21 mouse cellular contexts compared by ENCODE assay signal in genomic region chr10:90376605-90377004, GRCm38 (mm10).
A peak's percentile ranks its signal among the peaks of the same experiment; 100 is the strongest.
DNase-seq lines count a peak whose midpoint lies in the region; ATAC-seq and TF ChIP-seq lines count a peak whose summit lies in the region.
"Had no signal": no experiment of that assay in that cellular context is flagged by ENCODE, and none has a peak within 500 bp of the region (broad histone marks: within the 10 kb centered on the region; RNA-seq: fewer than 3 reads in every experiment).

No protein-coding gene starts in this region.

- H3K4me3 ChIP-seq in embryonic facial prominence, embryonic 11.5 days (ENCODE audit: low read depth, low read length) = no peak overlapping the region
- H3K4me3 ChIP-seq in embryonic facial prominence, embryonic 10.5 days = no peak overlapping the region
- H3K4me3 ChIP-seq in MEL (ENCODE audit: control insufficient read depth in 1 of 2, insufficient read depth in 1 of 2, low read depth in 2 of 2, low read length in 2 of 2) = no peak overlapping the region
- no peak overlapping the region for H3K4me3 ChIP-seq in embryonic facial prominence, embryonic 14.5 days (ENCODE audit: low read depth, low read length)
- no peak overlapping the region for H3K4me3 ChIP-seq in midbrain, embryonic 14.5 days (replicated peaks; ENCODE audit: low read depth, low read length)
- H3K4me3 ChIP-seq: forebrain, embryonic 12.5 days; heart, adult 2 months; hindbrain, embryonic 15.5 days; midbrain, embryonic 10.5 days; neural tube, embryonic 12.5 days had no signal

- no peak for TF ChIP-seq POLR2A in MEL (IDR thresholded peaks at IDR 0.05; ENCODE audit: control insufficient read depth in 1 of 2, insufficient read depth in 1 of 2, low read depth in 1 of 2, low read length in 2 of 2, poor library complexity in 1 of 2)

- H3K9me3 ChIP-seq in embryonic facial prominence, embryonic 11.5 days (replicated peaks; ENCODE audit: control insufficient read depth, low read length) = no peaks in the 10 kb centered on the region
- no peaks in the 10 kb centered on the region for H3K9me3 ChIP-seq in embryonic facial prominence, embryonic 10.5 days
- no peaks in the 10 kb centered on the region for H3K9me3 ChIP-seq in MEL (replicated peaks; ENCODE audit: insufficient read depth, low read length)
- no peaks in the 10 kb centered on the region for H3K9me3 ChIP-seq in embryonic facial prominence, embryonic 14.5 days (ENCODE audit: control insufficient read depth, low read length)
- no peaks in the 10 kb centered on the region for H3K9me3 ChIP-seq in midbrain, embryonic 14.5 days (ENCODE audit: control insufficient read depth, low read length)
- H3K9me3 ChIP-seq: forebrain, embryonic 12.5 days; hindbrain, embryonic 15.5 days; midbrain, embryonic 10.5 days; neural tube, embryonic 12.5 days had no signal

- no peak for TF ChIP-seq CTCF in MEL (IDR thresholded peaks at IDR 0.05 in 2 of 3, conservative IDR thresholded peaks at IDR 0.05 in 1 of 3; ENCODE audit: control insufficient read depth in 1 of 3, insufficient read depth in 1 of 3, low read depth in 2 of 3, low read length in 3 of 3, poor library complexity in 1 of 3, severe bottlenecking in 1 of 3)

- TF ChIP-seq EP300 in MEL (IDR thresholded peaks at IDR 0.05; ENCODE audit: low read depth in 1 of 2, low read length in 2 of 2) = no peak

- no peak overlapping the region for H3K4me2 ChIP-seq in embryonic facial prominence, embryonic 11.5 days (ENCODE audit: low read depth, low read length)
- H3K4me2 ChIP-seq in embryonic facial prominence, embryonic 14.5 days (ENCODE audit: low read depth, low read length) = no peak overlapping the region
- no peak overlapping the region for H3K4me2 ChIP-seq in midbrain, embryonic 14.5 days (ENCODE audit: low read length)
- H3K4me2 ChIP-seq: forebrain, embryonic 12.5 days; hindbrain, embryonic 15.5 days; neural tube, embryonic 12.5 days had no signal

- H3K27ac ChIP-seq in embryonic facial prominence, embryonic 11.5 days (replicated peaks; ENCODE audit: low read depth, low read length) = no peak overlapping the region
- H3K27ac ChIP-seq in embryonic facial prominence, embryonic 10.5 days (replicated peaks) = no peak overlapping the region
- no peak overlapping the region for H3K27ac ChIP-seq in MEL (ENCODE audit: control insufficient read depth, low read depth, low read length)
- no peak overlapping the region for H3K27ac ChIP-seq in embryonic facial prominence, embryonic 14.5 days (replicated peaks; ENCODE audit: low read depth, low read length)
- no peak overlapping the region for H3K27ac ChIP-seq in midbrain, embryonic 14.5 days (replicated peaks; ENCODE audit: low read depth, low read length)
- H3K27ac ChIP-seq: forebrain, embryonic 12.5 days; heart, adult 2 months; hindbrain, embryonic 15.5 days; midbrain, embryonic 10.5 days; neural tube, embryonic 12.5 days had no signal

- 54% methylated on average over 1 of the region's 1 CpGs for WGBS in embryonic facial prominence, embryonic 11.5 days
- WGBS in embryonic facial prominence, embryonic 10.5 days = 71% methylated on average over 1 of the region's 1 CpGs
- 51% methylated on average over 1 of the region's 1 CpGs for WGBS in embryonic facial prominence, embryonic 14.5 days
- whole genome bisulfite sequencing in midbrain, embryonic 14.5 days = 85% methylated on average over 1 of the region's 1 CpGs

- H3K9ac ChIP-seq in embryonic facial prominence, embryonic 11.5 days (replicated peaks; ENCODE audit: low read length) = no peak overlapping the region
- no peak overlapping the region for H3K9ac ChIP-seq in MEL (ENCODE audit: control insufficient read depth, low read depth, low read length, poor library complexity, severe bottlenecking)
- H3K9ac ChIP-seq in embryonic facial prominence, embryonic 14.5 days (ENCODE audit: low read depth, low read length) = no peak overlapping the region
- no peak overlapping the region for H3K9ac ChIP-seq in midbrain, embryonic 14.5 days (replicated peaks; ENCODE audit: low read length)
- H3K9ac ChIP-seq: forebrain, embryonic 12.5 days; hindbrain, embryonic 15.5 days; neural tube, embryonic 12.5 days had no signal

- ATAC-seq in embryonic facial prominence, embryonic 11.5 days (replicated peaks; ENCODE audit: insufficient number of reproducible peaks, low FRiP score, low TSS enrichment, low read depth) = no peak
- ATAC-seq in embryonic facial prominence, embryonic 14.5 days (ENCODE audit: low read depth) = no peak
- no peak for ATAC-seq in midbrain, embryonic 14.5 days (ENCODE audit: low FRiP score, low TSS enrichment)
- ATAC-seq: intestine, embryonic 16.5 days had no signal

- H3K79me2 ChIP-seq in MEL (ENCODE audit: control insufficient read depth, insufficient read depth, low read length, poor library complexity) = no peaks in the 10 kb centered on the region

- H3K27me3 ChIP-seq in embryonic facial prominence, embryonic 11.5 days (ENCODE audit: control insufficient read depth, insufficient read depth, low read length) = no peaks in the 10 kb centered on the region
- no peaks in the 10 kb centered on the region for H3K27me3 ChIP-seq in embryonic facial prominence, embryonic 10.5 days (replicated peaks; ENCODE audit: low read depth, poor library complexity, severe bottlenecking)
- H3K27me3 ChIP-seq in MEL (ENCODE audit: control insufficient read depth in 1 of 2, insufficient read depth in 2 of 2, low read length in 2 of 2) = no peaks in the 10 kb centered on the region
- no peaks in the 10 kb centered on the region for H3K27me3 ChIP-seq in embryonic facial prominence, embryonic 14.5 days (replicated peaks; ENCODE audit: control insufficient read depth, insufficient read depth, low read length)
- H3K27me3 ChIP-seq in midbrain, embryonic 14.5 days (ENCODE audit: control insufficient read depth, insufficient read depth, low read length) = no peaks in the 10 kb centered on the region
- H3K27me3 ChIP-seq: forebrain, embryonic 12.5 days; hindbrain, embryonic 15.5 days; neural tube, embryonic 12.5 days had no signal

- no peaks in the 10 kb centered on the region for H3K36me3 ChIP-seq in embryonic facial prominence, embryonic 11.5 days (replicated peaks; ENCODE audit: control insufficient read depth, insufficient read depth, low read depth, low read length)
- H3K36me3 ChIP-seq in embryonic facial prominence, embryonic 10.5 days (replicated peaks) = no peaks in the 10 kb centered on the region
- no peaks in the 10 kb centered on the region for H3K36me3 ChIP-seq in MEL (ENCODE audit: control insufficient read depth in 1 of 2, insufficient read depth in 2 of 2, low read length in 2 of 2)
- no peaks in the 10 kb centered on the region for H3K36me3 ChIP-seq in embryonic facial prominence, embryonic 14.5 days (ENCODE audit: control insufficient read depth, insufficient read depth, low read length)
- H3K36me3 ChIP-seq in midbrain, embryonic 14.5 days (ENCODE audit: control insufficient read depth, insufficient read depth, low read length) = no peaks in the 10 kb centered on the region
- H3K36me3 ChIP-seq: forebrain, embryonic 12.5 days; hindbrain, embryonic 15.5 days; midbrain, embryonic 10.5 days; neural tube, embryonic 12.5 days had no signal

- peak; percentile 61 for DNase-seq in embryonic facial prominence, embryonic 11.5 days (ENCODE audit: low spot score)
- no peak for DNase-seq in embryonic facial prominence, embryonic 10.5 days (ENCODE audit: low spot score)
- DNase-seq in 3T3-L1 (ENCODE audit: low read depth, low spot score) = peak; percentile 28
- peak; percentile 7 for DNase-seq in MEL (ENCODE audit: low read depth, low spot score)
- peak; percentile 38 for DNase-seq in embryonic facial prominence, embryonic 14.5 days (ENCODE audit: low spot score)
- no peak for DNase-seq in frontal cortex, adult 2 months (ENCODE audit: extremely low spot score in 1 of 2, low spot score in 1 of 2)
- DNase-seq in midbrain, embryonic 14.5 days = no peak
- DNase-seq: adrenal gland, adult 2 months; cerebellum, adult 9-10 months; gastrocnemius, postnatal 14 days; heart, adult 2 months; heart, postnatal 4 days; lung, adult 18-20 months; lung, postnatal 36 days; right cerebral cortex, postnatal 14 days; thymus, postnatal 4 days had no signal

- H3K4me1 ChIP-seq in embryonic facial prominence, embryonic 11.5 days (ENCODE audit: control insufficient read depth, insufficient read depth, low read length) = no peaks in the 10 kb centered on the region; the same call in 1 of the 2 replicates
- H3K4me1 ChIP-seq in embryonic facial prominence, embryonic 10.5 days = peaks cover 19% of the 10 kb centered on the region
- no peaks in the 10 kb centered on the region for H3K4me1 ChIP-seq in MEL (ENCODE audit: control insufficient read depth in 1 of 2, insufficient read depth in 2 of 2, low read length in 2 of 2)
- no peaks in the 10 kb centered on the region for H3K4me1 ChIP-seq in embryonic facial prominence, embryonic 14.5 days (ENCODE audit: control insufficient read depth, insufficient read depth, low read length)
- H3K4me1 ChIP-seq in midbrain, embryonic 14.5 days (ENCODE audit: control insufficient read depth, insufficient read depth, low read length) = no peaks in the 10 kb centered on the region
- H3K4me1 ChIP-seq: midbrain, embryonic 10.5 days; neural tube, embryonic 12.5 days had no signal

- no peak for TF ChIP-seq RAD21 in MEL (IDR thresholded peaks at IDR 0.05; ENCODE audit: low read depth, low read length)

TF ChIP-seq in MEL, 35 proteins besides CTCF, POLR2A, EP300 and RAD21:
- no peak for TF ChIP-seq ELF1 (IDR thresholded peaks at IDR 0.05; ENCODE audit: low read depth, low read length)
- no peak for TF ChIP-seq CHD2 (IDR thresholded peaks at IDR 0.05; ENCODE audit: low read length)
- no peak for TF ChIP-seq HCFC1 (IDR thresholded peaks at IDR 0.05; ENCODE audit: low read depth, low read length)
- TF ChIP-seq ZC3H11A (IDR thresholded peaks at IDR 0.05; ENCODE audit: low read depth, low read length) = no peak
- TF ChIP-seq POLR2AphosphoS2 (IDR thresholded peaks at IDR 0.05; ENCODE audit: low read length) = no peak
- no peak for TF ChIP-seq SIN3A (IDR thresholded peaks at IDR 0.05; ENCODE audit: low read length)
- no peak for TF ChIP-seq JUND (IDR thresholded peaks at IDR 0.05; ENCODE audit: low read depth, low read length)
- TF ChIP-seq GABPA (IDR thresholded peaks at IDR 0.05; ENCODE audit: low read depth, low read length) = no peak

Comparison
In these comparisons a context has a peak if more than half of its experiments do, and no peak if none do; other contexts are left out.
1. DNase-seq: peak in embryonic facial prominence, embryonic 11.5 days (single experiment), 3T3-L1 (single experiment), MEL (single experiment) and embryonic facial prominence, embryonic 14.5 days (single experiment); none in embryonic facial prominence, embryonic 10.5 days (single experiment), frontal cortex, adult 2 months (0 of 2) and midbrain, embryonic 14.5 days (single experiment).